Mouse (Mus musculus) E14TG2a.4 (cell line): ENCODE results near the gene Tsg101.

ENCODE experiments used
- CTCF ChIP-seq: conservative IDR thresholded peaks from 2 replicates; pipeline ENCODE4 v1.5.1; 2014; ENCODE audit warnings: low read length
- NANOG ChIP-seq: IDR thresholded peaks from 2 replicates; pipeline ENCODE4 v1.6.1; 2014; ENCODE audit warnings: borderline replicate concordance, low read length, mixed read lengths

DNA sequence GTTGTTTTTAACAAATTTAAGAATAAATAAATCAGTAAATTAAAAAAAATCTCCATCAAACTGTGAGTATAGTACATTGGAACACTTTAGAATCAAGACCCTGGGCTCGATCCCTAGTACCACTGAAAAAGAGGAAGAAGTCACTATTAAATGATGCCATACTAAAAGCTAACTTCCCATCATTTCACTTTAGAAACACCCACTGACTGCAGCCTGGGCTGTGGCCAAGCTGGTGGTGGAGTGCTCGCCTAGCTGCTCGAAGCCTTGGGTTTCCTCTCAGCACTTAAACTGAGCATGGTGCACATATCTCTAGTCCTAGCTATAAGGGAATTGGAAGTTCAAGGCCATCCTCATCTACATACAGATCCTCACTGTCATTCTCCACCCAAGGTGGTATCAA lies 8.5 kb downstream of the Tsg101 start:
- TF ChIP-seq CTCF (no peak), NANOG (no peak)
